Mouse (Mus musculus) forebrain, embryonic 11.5 days (tissue): ENCODE data around the gene Nr3c2. TPM values are rescaled to one million over a fixed set of nuclear protein-coding genes. Genes with fewer than 3 reads are reported as not detected.

ENCODE experiments used
- ATAC-seq: fragments of 200-750 bp; cut with Nextera tagmentation; replicated peaks from 2 replicates; pipeline ENCODE4 v1.8.0; 2017; ENCODE audit warnings: moderate TSS enrichment; ENCODE audit not compliant: low FRiP score
- DNase-seq: peaks from one replicate; pipeline ENCODE4 v3.0.0-alpha.2; 2017; ENCODE audit warnings: low spot score
- H3K27ac ChIP-seq: fragments of 300-500 bp; sonication (generic); 2 replicates; pipeline ENCODE4 v1.5.1; 2014; ENCODE audit warnings: low read depth, low read length
- H3K27me3 ChIP-seq: fragments of 300-500 bp; sonication (generic); 2 replicates; pipeline ENCODE4 v1.6.1; 2014; ENCODE audit warnings: mild to moderate bottlenecking, low read length, mixed read lengths; ENCODE audit not compliant: control insufficient read depth, insufficient read depth
- H3K36me3 ChIP-seq: fragments of 300-500 bp; sonication (generic); 2 replicates; pipeline ENCODE4 v1.6.1; 2014; ENCODE audit warnings: mild to moderate bottlenecking, low read length, moderate library complexity, mixed read lengths; ENCODE audit not compliant: control insufficient read depth, insufficient read depth
- H3K4me1 ChIP-seq: fragments of 300-500 bp; sonication (generic); replicated peaks from 2 replicates; pipeline ENCODE4 v1.6.1; 2014; ENCODE audit warnings: low read length, mixed read lengths; ENCODE audit not compliant: control insufficient read depth, insufficient read depth
- H3K4me2 ChIP-seq: fragments of 300-500 bp; sonication (generic); 2 replicates; pipeline ENCODE4 v1.6.1; 2014; ENCODE audit warnings: low read depth, mild to moderate bottlenecking, low read length, moderate library complexity, mixed read lengths; ENCODE audit not compliant: severe bottlenecking
- H3K4me3 ChIP-seq: fragments of 300-500 bp; sonication (generic); 2 replicates; pipeline ENCODE4 v1.5.1; 2014; ENCODE audit warnings: low read depth, low read length
- H3K9ac ChIP-seq: fragments of 300-500 bp; sonication (generic); 2 replicates; pipeline ENCODE4 v1.6.1; 2014; ENCODE audit warnings: low read length
- H3K9me3 ChIP-seq: fragments of 300-500 bp; sonication (generic); 2 replicates; pipeline ENCODE4 v1.6.1; 2016; ENCODE audit warnings: low read length, mixed read lengths; ENCODE audit not compliant: control insufficient read depth
- WGBS: fragments of 180-500 bp; shearing (Covaris S2); extraction: QIAGEN DNeasy Blood & Tissue Kit; methylation state at CpG from one replicate; pipeline ENCODE4 v1.1.7; 2014; 5-methylcytosine and 5-hydroxymethylcytosine counted together
- polyA plus RNA-seq: library from polyadenylated mRNA; unstranded; fragments of >200 nt; fragmentation: Nextera tagmentation; extraction: Ambion mirVana; gene quantifications from 2 replicates; pipeline ENCODE4 v1.2.1, GENCODE M21; 2014

Gene Nr3c2
- polyA plus RNA-seq, 1 experiment from 2014 or later = 0.83 TPM

- Histone ChIP-seq H3K4me1 (no peaks in the 10 kb centered on the region; the same call in 1 of the 2 replicates), H3K27ac (no peak overlapping the region), H3K36me3 (no peaks in the 10 kb centered on the region), H3K9me3 (no peaks in the 10 kb centered on the region), H3K27me3 (no peaks in the 10 kb centered on the region), H3K4me3 (no peak overlapping the region), H3K9ac (no peak overlapping the region), H3K4me2 (no peak overlapping the region)
- DNase-seq = no peak
- no peak for ATAC-seq
- 72% methylated on average over 7 of the region's 7 CpGs for WGBS
Measured at GRCm38 (mm10) chr8:77133797-77134385, 234.6 kb downstream of the Nr3c2 start.

DNA sequence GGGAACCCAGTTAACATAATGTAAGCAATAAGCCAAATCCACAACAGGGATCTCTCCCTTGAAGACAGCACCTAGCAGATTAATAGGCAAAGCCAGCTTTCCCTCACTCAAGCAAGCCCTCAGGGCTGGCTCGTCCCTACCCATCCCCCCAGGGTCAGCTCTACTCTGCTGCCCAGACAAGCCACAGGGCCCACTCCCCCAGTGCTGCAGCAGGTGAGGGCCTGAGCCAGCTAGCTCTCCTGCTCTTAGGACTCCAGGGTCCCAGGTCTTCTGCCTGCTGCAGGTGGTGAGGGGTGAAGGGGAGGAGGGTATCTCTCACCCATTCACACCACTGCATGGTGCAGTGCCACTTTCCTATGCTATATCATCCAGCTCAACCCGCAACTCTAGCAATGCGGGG, 246.0 kb downstream of the Nr3c2 start:
- H3K27ac ChIP-seq = no peak overlapping the region
- no peaks in the 10 kb centered on the region for H3K9me3 ChIP-seq
- H3K9ac ChIP-seq = no peak overlapping the region
- no peaks in the 10 kb centered on the region for H3K4me1 ChIP-seq
- ATAC-seq = no peak
- no peak overlapping the region for H3K4me2 ChIP-seq
- no peak overlapping the region for H3K4me3 ChIP-seq
- H3K27me3 ChIP-seq = no peaks in the 10 kb centered on the region
- no peak for DNase-seq
- no peaks in the 10 kb centered on the region for H3K36me3 ChIP-seq
- WGBS = 81% methylated on average over 3 of the region's 3 CpGs

DNA sequence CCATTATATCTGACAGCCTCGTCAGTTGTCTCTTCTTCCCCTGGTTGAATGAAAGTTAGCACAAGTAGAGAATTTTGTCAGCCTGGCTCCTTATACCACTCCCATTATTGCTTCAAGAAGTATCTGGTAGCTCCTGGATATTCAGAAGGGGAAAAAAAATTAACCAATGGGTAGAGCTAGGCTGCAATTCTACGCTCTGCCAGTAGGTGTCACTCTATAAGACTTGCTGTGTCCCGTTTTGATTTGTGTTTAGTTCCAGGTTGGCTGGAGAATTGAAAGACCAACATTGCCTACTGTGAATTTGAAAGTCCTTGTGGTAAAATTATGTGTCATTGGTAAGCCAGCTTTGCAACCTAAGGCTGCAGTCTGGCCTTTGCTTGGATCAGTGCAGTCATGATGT, 255.3 kb downstream of the Nr3c2 start:
- H3K36me3 ChIP-seq = no peaks in the 10 kb centered on the region
- no peak overlapping the region for H3K4me2 ChIP-seq
- H3K4me3 ChIP-seq = no peak overlapping the region
- no peaks in the 10 kb centered on the region for H3K9me3 ChIP-seq
- DNase-seq = peak; percentile 68
- no peaks in the 10 kb centered on the region for H3K4me1 ChIP-seq
- 46% methylated on average over 3 of the region's 3 CpGs for WGBS
- no peak for ATAC-seq
- no peak overlapping the region for H3K27ac ChIP-seq
- no peaks in the 10 kb centered on the region for H3K27me3 ChIP-seq
- H3K9ac ChIP-seq = no peak overlapping the region

- DNase-seq = no peak
- H3K4me1 ChIP-seq = no peaks in the 10 kb centered on the region
- no peak for ATAC-seq
- no peak overlapping the region for H3K4me2 ChIP-seq
- no peak overlapping the region for H3K27ac ChIP-seq
- WGBS = 95% methylated on average over 6 of the region's 6 CpGs
- H3K9me3 ChIP-seq = no peaks in the 10 kb centered on the region
- no peaks in the 10 kb centered on the region for H3K36me3 ChIP-seq
- no peak overlapping the region for H3K9ac ChIP-seq
- no peaks in the 10 kb centered on the region for H3K27me3 ChIP-seq
- no peak overlapping the region for H3K4me3 ChIP-seq
Measured at GRCm38 (mm10) chr8:77169320-77169719, 270.1 kb downstream of the Nr3c2 start.

GRCm38 (mm10) chr8:77169757-77170438, 270.7 kb downstream of the Nr3c2 start:
- 90% methylated on average over 4 of the region's 4 CpGs for WGBS
- no peak overlapping the region for H3K27ac ChIP-seq
- no peaks in the 10 kb centered on the region for H3K27me3 ChIP-seq
- H3K4me1 ChIP-seq = no peaks in the 10 kb centered on the region
- no peaks in the 10 kb centered on the region for H3K9me3 ChIP-seq
- no peaks in the 10 kb centered on the region for H3K36me3 ChIP-seq
- no peak overlapping the region for H3K4me3 ChIP-seq
- H3K4me2 ChIP-seq = no peak overlapping the region
- no peak for DNase-seq
- H3K9ac ChIP-seq = no peak overlapping the region
- no peak for ATAC-seq

GRCm38 (mm10) chr8:77170439-77170759, 271.2 kb downstream of the Nr3c2 start:
- no peak for ATAC-seq
- Histone ChIP-seq H3K9me3 (no peaks in the 10 kb centered on the region), H3K4me1 (no peaks in the 10 kb centered on the region), H3K4me2 (no peak overlapping the region), H3K9ac (no peak overlapping the region), H3K36me3 (no peaks in the 10 kb centered on the region), H3K27ac (no peak overlapping the region), H3K27me3 (no peaks in the 10 kb centered on the region), H3K4me3 (no peak overlapping the region)
- WGBS = 93% methylated on average over 4 of the region's 4 CpGs
- no peak for DNase-seq

GRCm38 (mm10) chr8:77173075-77173657, 273.9 kb downstream of the Nr3c2 start:
- H3K4me2 ChIP-seq = no peak overlapping the region
- no peak for DNase-seq
- no peaks in the 10 kb centered on the region for H3K9me3 ChIP-seq
- no peak overlapping the region for H3K27ac ChIP-seq
- ATAC-seq = no peak
- H3K4me1 ChIP-seq = no peaks in the 10 kb centered on the region
- no peak overlapping the region for H3K4me3 ChIP-seq
- no peaks in the 10 kb centered on the region for H3K27me3 ChIP-seq
- no peak overlapping the region for H3K9ac ChIP-seq
- WGBS = 76% methylated on average over 12 of the region's 12 CpGs
- H3K36me3 ChIP-seq = no peaks in the 10 kb centered on the region

DNA sequence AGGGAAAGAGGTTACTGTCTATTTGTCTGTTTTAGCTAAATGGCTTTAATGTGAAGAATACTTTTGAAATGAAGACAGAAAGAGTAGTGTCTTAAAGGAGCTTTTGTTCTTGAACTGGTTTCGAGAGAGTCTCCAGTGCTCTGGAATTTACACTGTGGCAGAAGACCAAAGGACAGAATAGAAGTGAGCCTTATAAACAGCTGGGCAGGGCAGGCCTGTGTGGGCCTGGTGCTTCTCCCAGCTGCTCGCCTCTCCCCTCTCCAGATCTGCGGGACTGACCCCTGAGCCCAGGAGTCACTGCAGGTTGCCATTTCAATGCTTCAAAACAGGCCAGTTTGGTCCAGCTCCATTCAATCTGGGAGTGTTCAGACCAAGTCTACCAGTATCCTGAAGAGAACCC, 274.5 kb downstream of the Nr3c2 start:
- Histone ChIP-seq H3K27ac (no peak overlapping the region), H3K4me1 (no peaks in the 10 kb centered on the region), H3K4me3 (no peak overlapping the region), H3K4me2 (no peak overlapping the region), H3K27me3 (no peaks in the 10 kb centered on the region), H3K36me3 (no peaks in the 10 kb centered on the region), H3K9me3 (no peaks in the 10 kb centered on the region), H3K9ac (no peak overlapping the region)
- 54% methylated on average over 3 of the region's 3 CpGs for WGBS
- ATAC-seq (no peak), DNase-seq (no peak)

- H3K9me3 ChIP-seq = no peaks in the 10 kb centered on the region
- 83% methylated on average over 4 of the region's 4 CpGs for WGBS
- no peak overlapping the region for H3K4me2 ChIP-seq
- no peak overlapping the region for H3K27ac ChIP-seq
- no peaks in the 10 kb centered on the region for H3K4me1 ChIP-seq
- H3K36me3 ChIP-seq = no peaks in the 10 kb centered on the region
- ATAC-seq = no peak
- no peaks in the 10 kb centered on the region for H3K27me3 ChIP-seq
- H3K9ac ChIP-seq = no peak overlapping the region
- no peak overlapping the region for H3K4me3 ChIP-seq
- DNase-seq = no peak
Measured at GRCm38 (mm10) chr8:77175471-77175870, 276.2 kb downstream of the Nr3c2 start.
